Comparison of ENCODE assay signal across 9 mouse cellular contexts in genomic region chr19:57926164-57926860, GRCm38 (mm10).
A peak's percentile ranks its signal among the peaks of the same experiment; 100 is the strongest.
DNase-seq lines count a peak whose midpoint lies in the region; ATAC-seq and TF ChIP-seq lines count a peak whose summit lies in the region.
"Had no signal": no experiment of that assay in that cellular context is flagged by ENCODE, and none has a peak within 500 bp of the region (broad histone marks: within the 10 kb centered on the region; RNA-seq: fewer than 3 reads in every experiment).

No protein-coding gene starts in this region.

- no peaks in the 10 kb centered on the region for H3K9me3 ChIP-seq in MEL (replicated peaks; ENCODE audit: insufficient read depth, low read length)

- peaks cover 2 to 10% of the 10 kb centered on the region in 2 experiments; a peak in 3 of 4 replicates for H3K4me1 ChIP-seq in MEL (ENCODE audit: control insufficient read depth in 1 of 2, insufficient read depth in 2 of 2, low read length in 2 of 2)

- no peak for TF ChIP-seq EP300 in MEL (IDR thresholded peaks at IDR 0.05; ENCODE audit: low read depth in 1 of 2, low read length in 2 of 2)

- H3K27ac ChIP-seq in MEL (ENCODE audit: control insufficient read depth, low read depth, low read length), result no peak overlapping the region

- H3K27me3 ChIP-seq in MEL (ENCODE audit: control insufficient read depth in 1 of 2, insufficient read depth in 2 of 2, low read length in 2 of 2), result no peaks in the 10 kb centered on the region

- TF ChIP-seq CTCF in MEL (IDR thresholded peaks at IDR 0.05 in 2 of 3, conservative IDR thresholded peaks at IDR 0.05 in 1 of 3; ENCODE audit: control insufficient read depth in 1 of 3, insufficient read depth in 1 of 3, low read depth in 2 of 3, low read length in 3 of 3, poor library complexity in 1 of 3, severe bottlenecking in 1 of 3), result no peak

- no peak for TF ChIP-seq POLR2A in MEL (IDR thresholded peaks at IDR 0.05; ENCODE audit: control insufficient read depth in 1 of 2, insufficient read depth in 1 of 2, low read depth in 1 of 2, low read length in 2 of 2, poor library complexity in 1 of 2)

- DNase-seq in 3T3-L1 (ENCODE audit: low read depth, low spot score) (peak; percentile 24), MEL (ENCODE audit: low read depth, low spot score) (peak; percentile 54)
- no peak for DNase-seq in layer of hippocampus, postnatal 14 days (ENCODE audit: low spot score in 2 of 2)
- DNase-seq in kidney, postnatal 10 days, result no peak
- no peak for DNase-seq in urinary bladder, postnatal 25 days (ENCODE audit: low spot score)
- DNase-seq in cerebellum, adult 8-10 months, result no peak

- H3K4me3 ChIP-seq in MEL (ENCODE audit: control insufficient read depth in 1 of 2, insufficient read depth in 1 of 2, low read depth in 2 of 2, low read length in 2 of 2), result no peak overlapping the region
- H3K4me3 ChIP-seq: erythroblast, embryonic 14.5 days had no signal

- H3K9ac ChIP-seq in MEL (ENCODE audit: control insufficient read depth, low read depth, low read length, poor library complexity, severe bottlenecking), result no peak overlapping the region

- TF ChIP-seq RAD21 in MEL (IDR thresholded peaks at IDR 0.05; ENCODE audit: low read depth, low read length), result no peak

- H3K36me3 ChIP-seq in MEL (ENCODE audit: control insufficient read depth in 1 of 2, insufficient read depth in 2 of 2, low read length in 2 of 2), result peaks cover 0 to 7% of the 10 kb centered on the region in 2 experiments; a peak in 1 of 4 replicates

- no peaks in the 10 kb centered on the region; the same call in 1 of the 2 replicates for H3K79me2 ChIP-seq in MEL (ENCODE audit: control insufficient read depth, insufficient read depth, low read length, poor library complexity)

- ATAC-seq in granulocyte monocyte progenitor cell, adult 5-6 weeks (replicated peaks; ENCODE audit: poor library complexity, severe bottlenecking), result peak; percentile 61; the same call in 1 of the 2 replicates
- peak; percentile 55 for ATAC-seq in megakaryocyte progenitor cell, adult 5-6 weeks (replicated peaks; ENCODE audit: poor library complexity)

TF ChIP-seq in MEL, 35 proteins besides CTCF, POLR2A, EP300 and RAD21:
- TF ChIP-seq TAL1 (IDR thresholded peaks at IDR 0.05; ENCODE audit: low read length) (no peak), ZNF384 (IDR thresholded peaks at IDR 0.05; ENCODE audit: low read depth, low read length) (no peak), ETS1 (IDR thresholded peaks at IDR 0.05; ENCODE audit: low read depth, low read length) (no peak), TBP (IDR thresholded peaks at IDR 0.05; ENCODE audit: low read depth, low read length) (no peak), ZC3H11A (IDR thresholded peaks at IDR 0.05; ENCODE audit: low read depth, low read length) (no peak), MAX (IDR thresholded peaks at IDR 0.05; ENCODE audit: low read length) (no peak), ZMIZ1 (IDR thresholded peaks at IDR 0.05; ENCODE audit: low read depth, low read length) (no peak), POLR2AphosphoS5 (IDR thresholded peaks at IDR 0.05; ENCODE audit: borderline replicate concordance, low read depth, low read length) (no peak; the same call in 1 of the 2 replicates), CHD1 (IDR thresholded peaks at IDR 0.05; ENCODE audit: low read depth, low read length) (no peak), GABPA (IDR thresholded peaks at IDR 0.05; ENCODE audit: low read depth, low read length) (no peak), UBTF (IDR thresholded peaks at IDR 0.05; ENCODE audit: borderline replicate concordance, insufficient read depth, low read depth, low read length) (no peak), KAT2A (conservative IDR thresholded peaks at IDR 0.05; ENCODE audit: low read depth, low read length) (no peak), BHLHE40 (IDR thresholded peaks at IDR 0.05; ENCODE audit: borderline replicate concordance, low read depth, low read length) (no peak), E2F4 (IDR thresholded peaks at IDR 0.05; ENCODE audit: borderline replicate concordance, low read depth, low read length) (no peak), NRF1 (IDR thresholded peaks at IDR 0.05; ENCODE audit: insufficient read depth, low read depth, low read length, poor library complexity, severe bottlenecking) (no peak), MAFK (IDR thresholded peaks at IDR 0.05; ENCODE audit: borderline replicate concordance, low read depth, low read length) (no peak), MXI1 (IDR thresholded peaks at IDR 0.05; ENCODE audit: low read depth, low read length) (no peak; the same call in 1 of the 2 replicates), CHD2 (IDR thresholded peaks at IDR 0.05; ENCODE audit: low read length) (no peak), MYB (IDR thresholded peaks at IDR 0.05; ENCODE audit: low read depth, low read length) (no peak)

Comparison
In these comparisons a context has a peak if more than half of its experiments do, and no peak if none do; other contexts are left out.
1. DNase-seq: peak in 3T3-L1 (single experiment) and MEL (single experiment); none in layer of hippocampus, postnatal 14 days (0 of 2), kidney, postnatal 10 days (single experiment), urinary bladder, postnatal 25 days (single experiment) and cerebellum, adult 8-10 months (single experiment).